Mouse (Mus musculus) liver, embryonic 12.5 days (tissue): ENCODE results near the gene Cby3. TPM values are rescaled to one million over a fixed set of nuclear protein-coding genes. Genes with fewer than 3 reads are reported as not detected.
"Not testable (repeated sequence)": the region's sequence is repeated elsewhere in the genome, so short reads cannot be mapped to it uniquely, and the experiment has no call there.

Experiments
- ATAC-seq: fragments of 200-750 bp; cut with Nextera tagmentation; 2 replicates; pipeline ENCODE4 v1.8.0; 2017; ENCODE audit warnings: moderate number of reproducible peaks, mild to moderate bottlenecking, moderate library complexity
- H3K27ac ChIP-seq: fragments of 300-500 bp; sonication (generic); 2 replicates; pipeline ENCODE4 v1.5.1; 2016; ENCODE audit warnings: mild to moderate bottlenecking
- H3K27me3 ChIP-seq: fragments of 300-500 bp; sonication (generic); replicated peaks from 2 replicates; pipeline ENCODE4 v1.6.1; 2016; ENCODE audit warnings: mild to moderate bottlenecking, moderate library complexity
- H3K36me3 ChIP-seq: fragments of 300-500 bp; sonication (generic); 2 replicates; pipeline ENCODE4 v1.6.1; 2016; ENCODE audit warnings: mild to moderate bottlenecking, moderate library complexity
- H3K4me1 ChIP-seq: fragments of 300-500 bp; sonication (generic); 2 replicates; pipeline ENCODE4 v1.6.1; 2016
- H3K4me2 ChIP-seq: fragments of 300-500 bp; sonication (generic); 2 replicates; pipeline ENCODE4 v1.6.1; 2016; ENCODE audit warnings: mild to moderate bottlenecking, moderate library complexity
- H3K4me3 ChIP-seq: fragments of 300-500 bp; sonication (generic); 2 replicates; pipeline ENCODE4 v1.5.1; 2016; ENCODE audit warnings: mild to moderate bottlenecking, moderate library complexity
- H3K9ac ChIP-seq: fragments of 300-500 bp; sonication (generic); 2 replicates; pipeline ENCODE4 v1.6.1; 2016; ENCODE audit warnings: mild to moderate bottlenecking, moderate library complexity
- H3K9me3 ChIP-seq: fragments of 300-500 bp; sonication (generic); replicated peaks from 2 replicates; pipeline ENCODE4 v1.6.1; 2016; ENCODE audit warnings: mild to moderate bottlenecking, moderate library complexity
- WGBS: fragments of 180-500 bp; shearing (Covaris S2); methylation state at CpG from one replicate; pipeline ENCODE4 v1.1.7; 2016; ENCODE audit not compliant: insufficient replicate concordance; 5-methylcytosine and 5-hydroxymethylcytosine counted together
- polyA plus RNA-seq: library from polyadenylated mRNA; unstranded; fragments of >200 nt; fragmentation: Nextera tagmentation; extraction: Ambion mirVana; gene quantifications from 2 replicates; pipeline ENCODE4 v1.2.1, GENCODE M21; 2016

Cby3 gene
- 0.18 TPM in 1 of 2 replicates, not detected in the other for polyA plus RNA-seq

DNA sequence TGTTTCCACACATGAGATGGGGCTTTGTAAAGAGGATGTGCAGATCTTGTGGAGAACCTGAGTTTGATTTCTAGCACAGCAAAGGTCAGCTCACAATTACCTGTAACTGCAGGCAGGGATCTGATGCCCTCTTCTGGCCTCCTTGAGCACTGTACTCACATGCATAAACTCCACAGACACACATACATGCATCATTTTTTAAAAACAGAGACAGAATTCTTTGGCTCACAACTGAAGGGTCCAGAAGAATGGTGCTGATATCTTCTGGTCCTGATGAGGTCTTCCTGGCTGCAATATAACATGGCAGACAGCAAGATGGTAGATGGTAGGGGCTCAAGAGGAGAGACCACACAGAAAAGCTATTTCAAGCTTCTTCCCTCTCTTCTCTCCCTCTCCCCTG is at the start of gene Cby3:
Cby3 (plus strand) TSS at position 301 of the 400 bp plus-strand sequence.
- no peak for ATAC-seq
- Histone ChIP-seq H3K27me3 (peaks cover 19% of the 10 kb centered on the region), H3K9ac (no peak within 1 kb of the TSS), H3K9me3 (no peaks in the 10 kb centered on the region), H3K27ac (no peak within 1 kb of the TSS), H3K4me1 (peaks cover 12% of the 10 kb centered on the region), H3K4me2 (no peak within 1 kb of the TSS), H3K36me3 (no peaks in the 10 kb centered on the region), H3K4me3 (no peak within 1 kb of the TSS)

DNA sequence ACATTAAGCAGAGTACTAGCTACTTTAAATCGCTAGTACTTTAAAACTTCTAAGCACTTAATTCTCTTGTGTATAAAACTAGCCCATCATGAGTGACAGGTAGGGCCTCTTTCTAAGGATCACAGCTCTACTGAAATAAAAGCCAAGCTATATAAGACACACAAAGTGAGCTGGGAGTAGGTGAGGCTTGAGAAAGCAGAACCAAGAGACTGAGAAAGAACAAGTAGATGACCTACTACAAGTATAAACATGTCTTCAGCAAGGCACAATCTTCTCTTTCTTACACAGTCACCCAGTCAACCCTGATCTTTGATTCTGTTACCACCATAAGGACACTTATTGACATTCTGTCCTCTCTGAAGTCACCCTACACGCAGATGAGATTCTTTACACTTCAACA is 41.5 kb upstream of the Cby3 start:
- H3K4me1 ChIP-seq = peaks cover 15% of the 10 kb centered on the region; the same call in 1 of the 2 replicates
- H3K4me2 ChIP-seq = no peak overlapping the region
- no peak overlapping the region for H3K9ac ChIP-seq
- peaks cover 84% of the 10 kb centered on the region for H3K36me3 ChIP-seq
- WGBS = 88% methylated on average over 2 of the region's 2 CpGs
- H3K4me3 ChIP-seq = no peak overlapping the region
- H3K9me3 ChIP-seq = no peaks in the 10 kb centered on the region
- no peak for ATAC-seq
- H3K27ac ChIP-seq = no peak overlapping the region
- no peaks in the 10 kb centered on the region for H3K27me3 ChIP-seq

DNA sequence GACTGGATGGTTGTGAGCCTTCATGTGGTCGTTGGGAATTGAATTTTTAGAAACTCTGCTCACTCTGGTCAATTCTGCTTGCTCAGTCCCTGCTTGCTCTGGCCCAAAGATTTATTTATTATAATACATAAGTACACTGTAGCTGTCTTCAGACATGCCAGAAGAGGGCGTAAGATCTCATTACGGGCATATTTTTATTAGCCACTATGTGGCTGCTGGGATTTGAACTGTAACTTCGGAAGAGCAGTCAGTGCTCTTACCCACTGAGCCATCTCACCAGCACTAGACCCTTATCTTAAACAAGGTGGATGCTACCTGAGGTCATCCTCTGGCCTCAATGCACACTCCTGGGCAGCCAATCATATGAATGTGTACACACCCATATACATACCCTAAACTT is 34.9 kb upstream of the Cby3 start:
- H3K9ac ChIP-seq, H3K4me3 ChIP-seq, H3K27ac ChIP-seq, H3K9me3 ChIP-seq, ATAC-seq, H3K27me3 ChIP-seq, H3K4me2 ChIP-seq: not testable (repeated sequence)
- 75% methylated on average over 4 of the region's 4 CpGs for WGBS
- Histone ChIP-seq H3K36me3 (peaks cover 57% of the 10 kb centered on the region), H3K4me1 (peaks cover 63% of the 10 kb centered on the region)

DNA sequence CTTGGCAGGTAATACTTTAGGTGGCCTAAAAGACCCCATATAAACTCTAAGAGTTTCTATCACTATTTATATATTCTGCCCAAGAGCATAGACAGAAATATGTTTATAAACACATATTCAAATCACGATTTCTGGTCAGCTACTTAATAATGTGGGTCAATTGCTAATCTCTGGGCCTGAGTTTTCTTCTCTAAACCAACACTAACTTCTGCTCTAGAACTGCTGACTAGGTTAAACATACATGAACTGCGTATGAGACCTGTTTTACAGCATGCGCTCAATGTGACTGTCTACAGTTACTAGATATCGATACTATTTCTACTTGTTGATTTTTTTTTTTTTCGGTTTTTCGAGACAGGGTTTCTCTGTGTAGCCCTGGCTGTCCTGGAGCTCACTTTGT is 33.0 kb upstream of the Cby3 start:
- H3K9me3 ChIP-seq = no peaks in the 10 kb centered on the region
- H3K36me3 ChIP-seq = peaks cover 46% of the 10 kb centered on the region
- no peak for ATAC-seq
- WGBS = 90% methylated on average over 6 of the region's 6 CpGs
- no peak overlapping the region for H3K27ac ChIP-seq
- H3K27me3 ChIP-seq = no peaks in the 10 kb centered on the region
- peak overlapping the region; percentile 29; the same call in 1 of the 2 replicates for H3K4me2 ChIP-seq
- no peak overlapping the region for H3K9ac ChIP-seq
- no peak overlapping the region for H3K4me3 ChIP-seq
- peaks cover 57% of the 10 kb centered on the region for H3K4me1 ChIP-seq

DNA sequence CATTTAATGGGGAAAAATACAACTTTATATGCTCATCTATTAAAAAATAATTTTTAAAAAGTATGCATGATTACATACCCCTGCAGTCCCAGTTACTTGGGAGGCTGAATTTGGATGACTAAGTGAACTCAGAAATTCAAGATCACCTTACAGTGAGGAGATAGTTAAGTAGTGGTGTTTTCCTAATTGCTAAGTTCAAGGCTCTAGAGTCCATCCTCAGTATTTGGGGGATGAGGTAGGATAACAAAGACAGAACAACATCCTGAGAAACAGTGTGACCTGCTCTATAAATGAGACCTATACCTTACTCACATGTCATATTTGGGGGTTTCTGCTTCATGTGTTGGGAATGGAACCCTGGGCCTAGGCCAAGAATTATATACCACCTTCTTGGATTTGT is 31.9 kb upstream of the Cby3 start:
- Histone ChIP-seq H3K4me1 (peaks cover 63% of the 10 kb centered on the region), H3K4me3 (peak overlapping the region; percentile 88; the same call in 1 of the 2 replicates), H3K27ac (peak overlapping the region; percentile 39; the same call in 1 of the 2 replicates), H3K9me3 (no peaks in the 10 kb centered on the region), H3K36me3 (peaks cover 36% of the 10 kb centered on the region), H3K9ac (peak overlapping the region; percentile 18), H3K4me2 (peak overlapping the region; percentile 90), H3K27me3 (no peaks in the 10 kb centered on the region)
- no peak for ATAC-seq

DNA sequence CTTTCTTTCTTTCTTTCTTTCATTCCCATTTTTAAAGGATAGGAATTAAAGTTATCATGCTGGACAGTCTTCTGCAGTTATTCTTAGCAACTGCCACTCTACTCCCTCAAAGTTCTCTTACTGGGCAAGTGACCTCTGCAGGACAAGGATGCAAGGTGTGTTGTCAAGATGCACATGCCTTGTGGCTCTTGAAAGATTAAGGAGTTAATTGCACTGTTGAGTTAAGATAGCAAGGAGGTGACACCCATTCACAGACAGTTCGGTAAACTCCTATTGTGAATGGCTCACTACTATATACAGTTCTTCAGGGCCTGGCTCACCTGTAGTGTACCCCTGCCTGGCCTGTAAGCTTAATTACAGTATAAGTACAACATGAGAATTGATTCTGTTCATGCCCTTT is 30.4 kb upstream of the Cby3 start:
- 2% methylated on average over 1 of the region's 1 CpGs for WGBS
- H3K4me1 ChIP-seq = peaks cover 65% of the 10 kb centered on the region
- H3K9ac ChIP-seq = peak overlapping the region; percentile 97
- H3K4me2 ChIP-seq = peak overlapping the region; percentile 90
- no peaks in the 10 kb centered on the region for H3K9me3 ChIP-seq
- H3K36me3 ChIP-seq = peaks cover 30% of the 10 kb centered on the region
- ATAC-seq = peak; percentile 62
- H3K4me3 ChIP-seq = peak overlapping the region; percentile 88
- peak overlapping the region; percentile 91 for H3K27ac ChIP-seq
- no peaks in the 10 kb centered on the region for H3K27me3 ChIP-seq

DNA sequence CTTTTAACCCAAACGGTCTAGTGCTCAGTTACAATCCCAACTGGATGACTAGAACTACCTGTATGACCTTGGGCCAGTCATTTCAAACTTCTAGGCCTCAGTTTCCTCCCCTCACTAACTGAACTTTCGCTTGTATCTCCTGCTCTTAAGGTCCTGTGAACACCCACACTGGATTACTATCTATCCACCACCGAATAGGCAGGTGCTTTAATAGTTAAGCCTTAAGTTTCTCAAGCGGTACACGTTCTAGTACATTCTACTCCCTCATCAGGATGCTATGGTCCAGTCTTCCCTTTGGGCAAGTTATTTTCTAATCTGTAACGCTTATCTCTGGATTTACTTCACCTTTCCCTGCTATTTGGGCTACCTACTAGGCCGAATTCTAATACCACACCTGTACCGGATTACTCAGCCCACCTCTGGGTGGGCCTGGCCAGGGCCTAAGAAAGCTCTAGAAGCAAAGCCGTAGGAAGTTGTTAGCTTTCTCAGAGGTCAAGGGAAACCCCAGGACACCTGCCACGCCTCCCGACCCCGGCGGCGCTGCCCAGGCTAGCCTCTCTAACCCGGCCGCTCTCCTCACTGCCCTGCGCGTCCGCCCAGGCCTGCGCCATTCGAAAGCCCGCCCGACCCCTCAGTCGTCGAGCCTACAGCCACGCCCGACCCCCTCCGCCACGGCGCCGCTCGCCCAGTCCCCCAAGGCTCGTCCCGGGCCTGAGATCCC is 29.4 kb upstream of the Cby3 start:
- no peaks in the 10 kb centered on the region for H3K9me3 ChIP-seq
- peak overlapping the region; percentile 90 for H3K4me2 ChIP-seq
- H3K4me3 ChIP-seq = peak overlapping the region; percentile 88
- no peaks in the 10 kb centered on the region for H3K27me3 ChIP-seq
- WGBS = 1% methylated on average over 34 of the region's 34 CpGs
- peak overlapping the region; percentile 91 for H3K27ac ChIP-seq
- peaks cover 58% of the 10 kb centered on the region for H3K4me1 ChIP-seq
- peak; percentile 48 for ATAC-seq
- H3K36me3 ChIP-seq = peaks cover 19% of the 10 kb centered on the region
- peak overlapping the region; percentile 97 for H3K9ac ChIP-seq

DNA sequence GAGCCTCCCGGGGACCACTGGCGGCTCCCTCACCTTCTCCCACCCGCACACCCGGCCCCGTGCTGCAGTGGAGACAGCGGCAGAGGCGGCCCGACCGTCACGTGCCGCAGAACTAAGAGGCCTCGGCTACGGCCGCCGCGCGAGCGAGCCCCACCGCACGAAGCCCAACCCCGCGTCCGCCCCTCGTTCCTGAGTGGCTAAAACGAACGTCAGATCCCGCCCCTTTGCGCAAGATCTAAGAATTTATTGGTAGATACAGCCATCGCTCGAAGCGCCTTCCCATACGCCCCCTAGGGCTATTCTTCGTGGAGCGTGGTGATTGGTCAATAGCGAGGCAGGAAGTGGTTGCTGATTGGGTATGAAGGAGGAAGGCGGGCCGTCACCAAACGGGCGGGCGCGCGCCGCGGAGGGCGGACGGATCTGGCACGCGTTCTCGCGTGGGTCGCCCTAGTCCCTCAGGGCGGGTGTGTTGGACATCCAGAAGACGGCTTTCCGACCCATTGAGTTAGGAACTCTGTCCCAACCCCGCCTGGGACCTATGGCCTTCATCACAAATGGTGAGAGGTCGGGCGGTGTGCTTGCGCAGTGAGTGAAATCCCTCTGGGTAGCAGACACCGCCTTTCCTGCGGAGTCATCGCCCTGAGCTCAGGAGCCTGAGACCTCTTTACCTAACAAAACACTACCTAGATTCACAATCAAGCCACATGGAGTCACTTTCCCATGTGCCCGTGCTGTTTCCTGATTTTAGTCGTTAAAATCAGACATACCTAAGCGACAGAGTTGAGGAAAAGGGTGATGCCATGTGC is 28.6 kb upstream of the Cby3 start, which contains the start of gene Canx:
Canx (minus strand) TSS at position 178 of the 806 bp plus-strand sequence.
- no peaks in the 10 kb centered on the region for H3K27me3 ChIP-seq
- peak; percentile 92 for ATAC-seq
- WGBS = under 1% methylated on average over 64 of the region's 64 CpGs
- no peaks in the 10 kb centered on the region for H3K9me3 ChIP-seq
- H3K27ac ChIP-seq = peak within 1 kb of the TSS; percentile 91
- H3K4me1 ChIP-seq = peaks cover 52% of the 10 kb centered on the region
- H3K4me3 ChIP-seq = peak within 1 kb of the TSS; percentile 88
- H3K9ac ChIP-seq = peak within 1 kb of the TSS; percentile 97
- H3K4me2 ChIP-seq = peak within 1 kb of the TSS; percentile 90
- peaks cover 13% of the 10 kb centered on the region for H3K36me3 ChIP-seq

DNA sequence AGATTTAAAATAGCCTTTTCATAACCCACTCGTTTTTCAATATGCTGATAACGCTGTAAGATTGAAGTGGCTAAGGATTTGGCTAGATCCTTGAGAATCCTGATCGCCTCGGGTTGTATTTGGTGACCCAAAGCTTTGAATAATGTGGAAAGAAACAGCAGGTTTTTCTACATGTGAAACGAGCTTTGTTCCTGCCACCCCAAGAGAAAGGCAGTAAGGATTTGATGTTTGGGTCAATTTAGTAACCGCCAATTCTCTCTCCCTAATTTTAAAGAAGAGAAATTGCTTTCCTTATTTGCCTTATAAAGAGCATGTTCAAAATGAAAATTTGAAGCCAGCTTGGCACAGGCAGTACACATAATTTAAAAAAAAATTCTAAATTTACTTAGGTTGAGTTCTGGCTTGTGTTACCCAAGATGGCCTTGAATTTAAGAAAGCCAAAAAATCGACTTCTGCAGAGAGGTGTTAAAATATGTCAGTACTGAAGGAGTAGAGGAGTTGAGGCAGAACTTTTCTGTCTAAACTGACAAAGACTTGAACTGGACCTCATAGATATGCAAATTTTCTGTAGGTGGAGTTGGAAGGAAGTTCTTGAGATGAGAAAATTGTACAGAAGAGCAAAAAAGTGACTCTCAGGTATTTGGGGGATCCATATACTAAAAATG is 27.8 kb upstream of the Cby3 start:
- peak overlapping the region; percentile 88 for H3K4me3 ChIP-seq
- H3K9ac ChIP-seq = peak overlapping the region; percentile 76
- ATAC-seq = no peak
- no peaks in the 10 kb centered on the region for H3K9me3 ChIP-seq
- peaks cover 13% of the 10 kb centered on the region for H3K36me3 ChIP-seq
- WGBS = 3% methylated on average over 7 of the region's 7 CpGs
- H3K27me3 ChIP-seq = no peaks in the 10 kb centered on the region
- H3K4me2 ChIP-seq = peak overlapping the region; percentile 70
- H3K4me1 ChIP-seq = peaks cover 45% of the 10 kb centered on the region
- peak overlapping the region; percentile 82 for H3K27ac ChIP-seq

DNA sequence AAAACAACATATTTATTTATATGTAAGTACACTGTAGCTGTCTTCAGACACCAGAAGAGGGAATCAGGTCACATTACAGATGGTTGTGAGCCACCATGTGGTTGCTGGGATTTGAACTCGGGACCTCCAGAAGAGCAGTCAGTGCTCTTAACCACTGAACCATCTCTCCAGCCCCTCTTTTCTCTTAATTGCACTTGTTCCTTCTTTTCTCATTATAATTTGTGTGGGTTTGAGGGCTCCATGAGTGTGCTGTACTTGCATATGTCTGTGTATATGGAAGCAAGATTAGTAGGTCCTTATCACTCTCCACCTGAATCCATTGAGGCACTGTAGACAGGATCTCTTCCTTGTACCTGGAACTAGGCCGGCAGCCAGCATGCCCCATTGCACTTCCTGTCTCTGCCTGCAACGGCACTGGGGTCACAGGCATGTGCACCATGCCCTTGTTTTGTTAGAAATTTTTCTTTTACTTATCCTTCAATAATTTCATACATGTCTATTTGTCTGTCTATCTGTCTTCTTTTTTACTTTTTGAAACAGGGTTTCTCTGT is 26.1 kb upstream of the Cby3 start:
- Histone ChIP-seq H3K27ac (no peak overlapping the region), H3K4me1 (peaks cover 28% of the 10 kb centered on the region), H3K9ac (no peak overlapping the region), H3K9me3 (no peaks in the 10 kb centered on the region), H3K4me2 (no peak overlapping the region), H3K36me3 (peaks cover 9% of the 10 kb centered on the region), H3K4me3 (no peak overlapping the region), H3K27me3 (no peaks in the 10 kb centered on the region)
- ATAC-seq = no peak
- 54% methylated on average over 3 of the region's 3 CpGs for WGBS

DNA sequence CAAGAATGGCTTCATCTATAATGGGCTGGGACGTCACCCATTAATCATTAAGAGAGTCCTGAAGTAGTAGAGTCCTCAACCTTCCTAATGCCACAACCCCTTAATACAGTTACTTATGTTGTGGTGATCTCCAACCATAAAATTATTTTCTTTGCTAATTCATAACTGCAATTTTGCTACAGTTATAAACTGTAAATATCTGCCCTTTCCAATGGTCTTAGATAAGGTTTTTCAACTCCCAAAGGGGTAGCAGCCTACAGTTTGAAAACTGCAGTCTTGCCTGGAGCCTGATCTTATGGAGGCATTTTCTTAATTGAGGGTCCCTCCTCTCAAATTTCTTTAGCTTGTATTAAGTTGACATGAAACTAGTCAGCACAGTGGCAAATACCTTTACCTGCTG is 24.9 kb upstream of the Cby3 start:
- H3K4me2 ChIP-seq = no peak overlapping the region
- H3K9ac ChIP-seq = no peak overlapping the region
- 91% methylated on average over 1 of the region's 1 CpGs for WGBS
- no peak overlapping the region for H3K4me3 ChIP-seq
- H3K27ac ChIP-seq = no peak overlapping the region
- no peak for ATAC-seq
- peaks cover 16% of the 10 kb centered on the region for H3K4me1 ChIP-seq
- no peaks in the 10 kb centered on the region for H3K27me3 ChIP-seq
- no peaks in the 10 kb centered on the region for H3K9me3 ChIP-seq
- peaks cover 4% of the 10 kb centered on the region; the same call in 1 of the 2 replicates for H3K36me3 ChIP-seq
